11 mouse cellular contexts compared by ENCODE assay signal in the genomic region with DNA sequence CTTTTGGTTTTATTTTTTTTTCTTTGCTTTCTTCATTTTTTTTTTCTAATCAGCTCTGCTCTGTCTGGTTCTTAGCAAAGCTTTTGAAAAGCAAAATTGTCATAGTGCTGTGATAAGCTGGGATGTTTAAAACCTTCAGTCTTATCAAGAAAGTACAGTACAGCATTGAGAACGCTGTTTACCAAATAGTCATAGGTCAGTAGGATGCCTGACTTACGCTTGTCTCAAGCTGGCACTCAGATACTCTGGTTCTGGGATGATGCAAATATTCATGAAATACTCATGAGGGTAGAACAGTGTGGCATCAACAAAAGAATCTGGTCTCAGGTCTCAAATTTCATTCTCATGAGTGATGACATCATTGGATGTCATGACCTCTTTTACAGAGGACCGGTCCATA.
"Had no signal": no experiment of that assay in that cellular context is flagged by ENCODE, and none has a peak within 500 bp of the region (broad histone marks: within the 10 kb centered on the region; RNA-seq: fewer than 3 reads in every experiment).

No protein-coding gene starts in this region.

- H3K27me3 ChIP-seq: lung, embryonic 15.5 days; megakaryocyte, embryonic 14.5 days had no signal

- H3K9ac ChIP-seq: lung, embryonic 15.5 days had no signal

- DNase-seq: layer of hippocampus, postnatal 36 days; lung, adult 18-20 months; midbrain, embryonic 14.5 days; thymus, adult 18-20 months; thymus, postnatal 36 days had no signal

- H3K36me3 ChIP-seq: lung, embryonic 15.5 days had no signal

- H3K4me2 ChIP-seq: lung, embryonic 15.5 days; midbrain, embryonic 11.5 days had no signal

- H3K4me3 ChIP-seq: left cerebral cortex, adult 2 months; lung, embryonic 15.5 days; megakaryocyte, embryonic 14.5 days had no signal

- H3K27ac ChIP-seq: left cerebral cortex, adult 2 months; lung, embryonic 15.5 days; macrophage had no signal

- H3K9me3 ChIP-seq: lung, embryonic 15.5 days; megakaryocyte, embryonic 14.5 days had no signal

- ATAC-seq: intestine, postnatal 0 days had no signal
